Mouse (Mus musculus) kidney, adult 2 months (tissue): ENCODE data around the gene Kcnh1.

Experiments used
- CTCF ChIP-seq: fragments of 200-500 bp; conservative IDR thresholded peaks from 2 replicates; pipeline ENCODE4 v1.5.1; 2011; ENCODE audit warnings: low read depth, mild to moderate bottlenecking, control low read depth, low read length, moderate library complexity, mixed read lengths; ENCODE audit not compliant: insufficient read depth, insufficient read length
- POLR2A ChIP-seq: fragments of 200-500 bp; IDR thresholded peaks from one replicate; pipeline ENCODE4 v1.6.1; 2011; ENCODE audit warnings: low read depth, low read length, control low read depth

- peak; percentile 86 for TF ChIP-seq CTCF
- TF ChIP-seq POLR2A, result no peak
Measured at GRCm38 (mm10) chr1:192190508-192191321, at the start of gene Kcnh1.
